Mouse (Mus musculus) right cerebral cortex, postnatal 36 days (tissue): Measurements from ENCODE around the gene Ucp1.
A peak's percentile ranks its signal among the peaks of the same experiment; 100 is the strongest.
"Not testable (repeated sequence)": the region's sequence is repeated elsewhere in the genome, so short reads cannot be mapped to it uniquely, and the experiment has no call there.

Experiments used
- DNase-seq, 2 experiments: peaks; one replicate each; pipeline ENCODE4 v3.0.0; 2022; ENCODE audit warnings: low spot score in 2 of 2, mixed read lengths in 1 of 2

Gene Ucp1

DNA sequence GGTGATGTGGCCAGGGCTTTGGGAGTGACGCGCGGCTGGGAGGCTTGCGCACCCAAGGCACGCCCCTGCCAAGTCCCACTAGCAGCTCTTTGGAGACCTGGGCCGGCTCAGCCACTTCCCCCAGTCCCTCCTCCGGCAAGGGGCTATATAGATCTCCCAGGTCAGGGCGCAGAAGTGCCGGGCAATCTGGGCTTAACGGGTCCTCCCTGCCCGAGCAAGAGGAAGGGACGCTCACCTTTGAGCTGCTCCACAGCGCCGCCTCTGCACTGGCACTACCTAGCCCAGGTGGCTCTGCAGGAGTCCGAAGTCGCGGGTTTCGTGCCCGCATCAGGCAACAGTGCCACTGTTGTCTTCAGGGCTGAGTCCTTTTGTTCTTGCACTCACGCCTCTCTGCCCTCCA, at the start of gene Ucp1:
Gene Ucp1 (plus strand): TSS at position 177 of the 400 bp plus-strand sequence.
- DNase-seq: no peak

DNA sequence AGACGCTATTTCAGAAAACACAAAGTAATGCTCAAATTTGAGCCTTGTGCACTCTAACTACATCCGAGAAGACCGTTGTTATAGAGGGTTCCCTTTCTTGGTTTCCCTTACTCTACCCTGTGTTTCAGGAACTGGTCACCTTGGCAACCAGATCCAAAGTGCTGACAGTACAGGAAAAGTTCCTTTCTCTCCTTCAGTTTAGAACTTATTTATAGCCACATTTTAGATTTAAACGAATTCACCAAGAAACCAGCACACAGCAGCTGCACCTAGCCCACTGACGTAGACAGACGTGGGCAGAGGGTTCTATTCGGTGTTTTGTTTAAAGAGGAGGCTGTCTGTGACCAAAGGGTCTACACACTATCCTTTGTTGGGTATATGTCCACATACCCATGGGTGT, 46.0 kb upstream of the Ucp1 start:
- peak; percentile 42 to 75 for DNase-seq

- no peak for DNase-seq
Measured at GRCm38 (mm10) chr8:83250858-83251257, 39.3 kb upstream of the Ucp1 start.

GRCm38 (mm10) chr8:83251362-83252246, 38.5 kb upstream of the Ucp1 start:
- no peak for DNase-seq

GRCm38 (mm10) chr8:83252791-83253190, 37.4 kb upstream of the Ucp1 start:
- no peak for DNase-seq

GRCm38 (mm10) chr8:83257631-83258030, 32.5 kb upstream of the Ucp1 start:
- DNase-seq: no peak

DNA sequence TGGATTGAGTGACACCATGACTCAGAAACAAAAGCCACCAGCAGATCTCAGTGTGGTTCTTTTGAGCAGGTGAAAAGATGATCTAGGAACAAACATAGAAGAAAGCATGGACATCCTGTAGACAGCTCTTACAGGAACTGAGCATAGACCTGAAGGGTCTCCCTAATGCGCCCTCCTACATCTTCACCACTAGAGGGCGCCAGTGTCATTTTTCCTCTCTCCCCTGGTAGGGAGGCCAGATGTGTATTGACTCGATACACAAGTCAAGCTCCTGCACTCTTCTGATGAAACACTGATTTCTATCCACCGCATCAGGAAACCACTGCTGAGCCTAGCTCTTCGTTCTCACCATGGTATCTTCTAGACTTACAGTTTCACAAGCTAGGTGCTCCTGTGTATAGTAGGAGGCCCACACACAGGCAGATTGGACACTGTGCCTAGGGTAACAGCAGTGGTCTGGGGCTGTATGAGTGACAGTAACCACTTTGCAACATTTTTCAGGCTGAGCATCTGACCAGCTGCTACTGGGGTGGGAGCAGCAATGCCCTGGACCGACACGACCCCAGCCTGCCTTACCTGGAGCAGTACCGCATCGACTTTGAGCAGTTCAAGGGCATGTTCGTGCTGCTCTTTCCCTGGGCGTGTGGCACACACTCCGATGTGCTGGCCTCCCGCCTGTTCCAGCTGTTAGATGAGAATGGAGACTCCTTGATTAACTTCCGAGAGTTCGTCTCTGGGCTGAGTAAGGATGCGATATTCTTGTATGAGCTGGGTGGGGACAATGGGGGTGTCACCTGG, 29.5 kb upstream of the Ucp1 start:
- no peak for DNase-seq

DNA sequence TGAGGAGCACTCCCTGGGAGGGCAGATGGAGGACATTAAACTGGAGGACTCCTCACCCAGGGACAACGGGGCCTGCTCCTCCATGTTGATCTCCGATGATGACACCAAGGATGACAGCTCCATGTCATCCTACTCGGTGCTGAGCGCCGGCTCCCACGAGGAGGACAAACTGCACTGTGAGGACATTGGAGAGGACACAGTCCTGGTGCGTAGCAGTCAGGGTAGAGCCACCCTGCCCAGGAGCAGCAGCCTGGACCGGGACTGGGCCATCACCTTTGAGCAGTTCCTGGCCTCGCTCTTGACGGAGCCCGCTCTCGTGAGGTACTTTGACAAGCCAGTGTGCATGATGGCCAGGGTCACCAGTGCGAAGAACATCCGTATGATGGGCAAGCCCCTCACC, 19.0 kb upstream of the Ucp1 start:
- DNase-seq: no peak

- no peak for DNase-seq
Measured at GRCm38 (mm10) chr8:83272464-83272863, 17.7 kb upstream of the Ucp1 start.

GRCm38 (mm10) chr8:83274470-83274869, 15.7 kb upstream of the Ucp1 start:
- DNase-seq: no peak

DNA sequence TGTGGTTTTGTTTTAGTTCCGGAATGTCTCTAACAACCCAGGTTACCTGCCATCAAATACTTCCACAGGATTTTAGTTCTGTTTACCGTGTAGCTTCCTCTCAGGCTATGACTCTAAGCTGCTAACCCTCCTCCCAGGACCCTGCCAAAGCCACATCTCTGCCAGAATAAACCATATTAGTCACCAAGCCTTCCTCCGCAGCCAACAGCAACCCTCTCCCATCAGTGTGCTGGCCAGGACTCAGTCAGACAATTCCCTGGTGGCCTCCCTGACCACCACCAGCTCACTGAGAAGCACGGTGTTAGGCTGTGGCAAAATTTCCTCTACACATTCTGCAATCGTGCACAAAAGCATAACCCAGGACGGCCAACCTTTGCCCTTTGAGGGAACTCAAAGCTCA, 11.7 kb upstream of the Ucp1 start:
- DNase-seq: no peak

- no peak for DNase-seq
Measured at GRCm38 (mm10) chr8:83285391-83285790, 4.8 kb upstream of the Ucp1 start.

DNA sequence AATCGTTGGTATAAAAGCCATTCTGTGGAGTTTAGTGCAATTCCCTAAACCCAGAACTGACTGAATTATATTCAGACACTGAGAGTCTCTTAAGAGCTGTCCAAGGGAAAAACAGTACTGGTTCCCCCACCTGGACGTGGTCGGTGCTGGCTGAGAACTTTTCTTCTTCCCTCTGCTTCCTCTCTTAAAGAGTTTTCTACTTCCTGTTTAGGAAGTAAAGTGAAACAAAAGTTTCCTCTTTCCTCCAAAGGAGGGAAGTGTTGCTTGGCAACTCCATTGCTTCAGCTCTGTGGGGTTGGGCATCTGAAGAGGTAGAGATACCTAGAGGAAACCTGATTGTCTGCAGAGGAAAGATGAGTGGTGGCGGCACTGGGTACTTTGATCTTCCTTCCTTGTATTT, 7.2 kb downstream of the Ucp1 start:
- DNase-seq: no peak

GRCm38 (mm10) chr8:83300135-83300534, 10.0 kb downstream of the Ucp1 start:
- no peak for DNase-seq

GRCm38 (mm10) chr8:83304946-83305345, 14.8 kb downstream of the Ucp1 start:
- no peak for DNase-seq

GRCm38 (mm10) chr8:83309836-83310235, 19.7 kb downstream of the Ucp1 start:
- no peak for DNase-seq

DNA sequence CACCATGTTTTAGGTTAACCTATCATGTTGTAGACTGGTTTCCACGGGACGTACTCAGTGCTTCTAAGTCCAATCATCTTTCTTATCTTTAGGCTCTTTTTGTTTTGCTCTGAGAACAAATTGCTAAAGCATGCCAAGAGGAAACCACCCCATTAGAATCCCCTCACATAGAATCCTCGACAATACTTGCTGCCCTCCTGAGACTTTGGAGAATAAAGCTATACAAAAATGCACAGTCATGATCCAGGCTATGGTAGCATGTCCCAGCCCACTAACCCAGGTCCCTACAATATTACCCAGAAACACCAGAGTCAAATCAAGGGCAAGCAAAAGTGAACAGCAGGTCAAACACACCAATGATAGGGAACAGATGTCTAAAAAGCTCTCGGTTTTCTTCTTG, 24.9 kb downstream of the Ucp1 start:
- not testable (repeated sequence) for DNase-seq

GRCm38 (mm10) chr8:83315691-83316090, 25.5 kb downstream of the Ucp1 start:
- no peak for DNase-seq

- no peak for DNase-seq
Measured at GRCm38 (mm10) chr8:83320543-83320942, 30.4 kb downstream of the Ucp1 start.

- DNase-seq: no peak
Measured at GRCm38 (mm10) chr8:83322374-83322773, 32.2 kb downstream of the Ucp1 start.

GRCm38 (mm10) chr8:83323056-83323455, 32.9 kb downstream of the Ucp1 start:
- no peak for DNase-seq

- DNase-seq: no peak
Measured at GRCm38 (mm10) chr8:83327889-83328288, 37.7 kb downstream of the Ucp1 start.

DNA sequence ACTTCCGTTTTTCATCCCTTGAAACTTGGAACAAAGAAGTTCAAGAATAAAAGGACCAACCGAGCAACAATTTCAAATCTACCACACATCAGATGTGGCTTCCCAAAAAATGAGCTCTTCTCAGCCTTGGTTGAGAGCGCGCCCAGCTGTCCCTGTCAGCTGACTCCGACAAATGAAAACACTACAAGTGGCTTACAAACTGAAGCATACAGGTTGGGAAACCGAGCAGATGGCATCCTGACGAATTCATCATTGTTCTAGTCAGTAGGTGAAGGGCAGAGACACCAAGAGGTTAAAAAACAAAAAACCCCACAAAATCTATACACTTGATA, 41.4 kb downstream of the Ucp1 start:
- peak in 1 of 2 experiments; percentile 9 for DNase-seq
